Mouse (Mus musculus) CH12.LX (cell line): Measurements from ENCODE around the gene Arhgef39.

ENCODE experiments used
- CTCF ChIP-seq, 2 experiments: IDR thresholded peaks in 1 of 2; conservative IDR thresholded peaks in 1 of 2; 2 replicates each; pipeline ENCODE4 v1.5.1; 2011 to 2012; ENCODE audit warnings: low read depth in 2 of 2, low read length in 2 of 2, improper control_type of control experiment in 1 of 2, inconsistent platforms in 1 of 2, mild to moderate bottlenecking in 1 of 2, moderate library complexity in 1 of 2
- EP300 ChIP-seq: IDR thresholded peaks from 2 replicates; pipeline ENCODE4 v1.6.1; 2011; ENCODE audit warnings: low read length, improper control_type of control experiment
- GABPA ChIP-seq: IDR thresholded peaks from 2 replicates; pipeline ENCODE4 v1.6.1; 2012; ENCODE audit warnings: low read depth, low read length, improper control_type of control experiment, inconsistent platforms; ENCODE audit not compliant: insufficient replicate concordance
- KAT2A ChIP-seq: IDR thresholded peaks from 2 replicates; pipeline ENCODE4 v1.6.1; 2012; ENCODE audit warnings: low read length, improper control_type of control experiment, inconsistent platforms; ENCODE audit not compliant: insufficient replicate concordance
- MAX ChIP-seq: IDR thresholded peaks from 2 replicates; pipeline ENCODE4 v1.6.1; 2011; ENCODE audit warnings: low read length, improper control_type of control experiment
- MAZ ChIP-seq: IDR thresholded peaks from 2 replicates; pipeline ENCODE4 v1.6.1; 2012; ENCODE audit warnings: low read depth, mild to moderate bottlenecking, inconsistent platforms, low read length, improper control_type of control experiment, moderate library complexity
- POLR2A ChIP-seq: IDR thresholded peaks from 2 replicates; pipeline ENCODE4 v1.6.1; 2011; ENCODE audit warnings: low read depth, mild to moderate bottlenecking, improper control_type of control experiment, low read length
- RAD21 ChIP-seq: IDR thresholded peaks from 2 replicates; pipeline ENCODE4 v1.6.1; 2011; ENCODE audit warnings: low read depth, mild to moderate bottlenecking, low read length, improper control_type of control experiment, moderate library complexity
- RCOR1 ChIP-seq: conservative IDR thresholded peaks from 2 replicates; pipeline ENCODE4 v1.6.1; 2012; ENCODE audit warnings: low read depth, mild to moderate bottlenecking, inconsistent platforms, low read length, improper control_type of control experiment
- TBP ChIP-seq: conservative IDR thresholded peaks from 2 replicates; pipeline ENCODE4 v1.6.1; 2011; ENCODE audit warnings: low read depth, low read length, improper control_type of control experiment
- TCF12 ChIP-seq: IDR thresholded peaks from 2 replicates; pipeline ENCODE4 v1.6.1; 2014; ENCODE audit warnings: low read depth, mild to moderate bottlenecking, inconsistent platforms, low read length, improper control_type of control experiment
- USF1 ChIP-seq: IDR thresholded peaks from 2 replicates; pipeline ENCODE4 v1.6.1; 2014; ENCODE audit warnings: low read depth, mild to moderate bottlenecking, inconsistent platforms, low read length, improper control_type of control experiment
- ZMIZ1 ChIP-seq: IDR thresholded peaks from 2 replicates; pipeline ENCODE4 v1.6.1; 2012; ENCODE audit warnings: low read depth, mild to moderate bottlenecking, inconsistent platforms, low read length, improper control_type of control experiment

- no peak for TF ChIP-seq RCOR1
- no peak for TF ChIP-seq TCF12
- TF ChIP-seq CTCF (conservative IDR thresholded peaks at IDR 0.05 in 1 of 2, IDR thresholded peaks at IDR 0.05 in 1 of 2; ENCODE audit: low read depth in 2 of 2, low read length in 2 of 2), result no peak
- TF ChIP-seq ZMIZ1, result no peak
- no peak for TF ChIP-seq EP300
- TF ChIP-seq KAT2A, result no peak
- TF ChIP-seq MAZ, result no peak
- no peak for TF ChIP-seq POLR2A
- TF ChIP-seq RAD21, result no peak
- no peak for TF ChIP-seq USF1
- TF ChIP-seq MAX, result no peak
- no peak for TF ChIP-seq GABPA
- TF ChIP-seq TBP, result no peak
Measured at GRCm38 (mm10) chr4:43508666-43508997, 9.1 kb upstream of the Arhgef39 start.
